Mouse (Mus musculus) myocyte (in vitro differentiated cells): Measurements from ENCODE around the gene Tnni2.

Source experiments
- MAX ChIP-seq: IDR thresholded peaks from one replicate; pipeline ENCODE4 v1.6.1; 2011; ENCODE audit warnings: low read depth, mild to moderate bottlenecking, control low read depth
- POLR2A ChIP-seq: IDR thresholded peaks from one replicate; pipeline ENCODE4 v1.6.1; 2011; ENCODE audit warnings: low read depth, mild to moderate bottlenecking, control low read depth, moderate library complexity; ENCODE audit not compliant: insufficient read length
- POLR2AphosphoS2 ChIP-seq: IDR thresholded peaks from one replicate; pipeline ENCODE4 v1.6.1; 2011; ENCODE audit warnings: low read depth, control low read depth; ENCODE audit not compliant: insufficient read length
- USF1 ChIP-seq: IDR thresholded peaks from one replicate; pipeline ENCODE4 v1.6.1; 2011; ENCODE audit warnings: low read depth, mild to moderate bottlenecking, control low read depth, moderate library complexity

GRCm38 (mm10) chr7:142440657-142441114 is 922 bp upstream of the Tnni2 start:
- TF ChIP-seq USF1 (no peak), POLR2A (no peak), POLR2AphosphoS2 (no peak), MAX (no peak)
